Mouse (Mus musculus): ENCODE measurements at regions not wholly inside any gene's neighbourhood (a gene's known extent, or its start where the extent isn't known, plus 50 kb on each side); places are given as distances from the start of the nearest gene placed in this dataset.

DNA sequence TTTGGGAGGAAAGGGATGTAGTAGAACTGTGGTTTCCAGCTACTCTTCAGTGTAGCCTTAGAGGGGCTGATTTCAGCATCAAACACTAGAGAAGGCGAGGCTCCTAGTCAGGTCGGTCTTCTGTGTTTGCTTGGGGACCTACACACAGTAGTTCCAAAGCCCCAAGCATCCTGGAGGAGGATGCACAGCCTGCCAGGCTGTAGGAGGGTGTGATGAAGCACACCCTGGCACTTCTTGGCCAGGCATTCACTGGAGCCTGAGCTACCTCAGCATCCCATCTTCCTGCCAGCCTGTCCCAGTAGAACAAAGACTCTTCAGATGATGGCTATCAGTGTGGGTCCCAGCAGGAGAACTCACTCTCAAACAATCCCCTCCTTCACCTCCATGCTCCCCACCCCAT lies 233.4 kb upstream of the Tbx18 start:
- DNase-seq (ENCODE audit: low spot score): no peak

- DNase-seq (ENCODE audit: low spot score): no peak
Measured at GRCm38 (mm10) chr9:87965103-87965780, 234.2 kb upstream of the Tbx18 start.

GRCm38 (mm10) chr9:87968190-87969082 lies 237.4 kb upstream of the Tbx18 start:
- DNase-seq (ENCODE audit: low spot score): no peak

DNA sequence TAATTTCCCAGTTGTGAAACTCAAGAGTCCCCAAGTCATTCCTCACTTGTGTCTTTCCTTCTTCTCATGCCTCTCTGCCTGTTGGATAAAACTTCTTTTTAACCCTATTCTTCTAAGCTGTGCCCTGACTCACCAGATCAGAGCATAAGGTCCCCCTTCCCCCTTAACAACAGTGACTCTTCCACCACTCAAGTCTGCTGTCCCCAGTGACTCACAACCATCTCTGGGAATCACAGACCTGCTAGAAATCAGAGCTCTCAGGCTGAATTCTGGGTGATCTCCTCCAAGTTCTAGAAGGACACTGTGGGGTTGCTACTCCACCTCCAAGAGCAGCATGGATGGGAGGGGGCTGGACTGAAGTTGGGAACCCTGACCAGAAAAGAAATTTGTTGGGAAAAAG lies 239.5 kb upstream of the Tbx18 start:
- no peak for DNase-seq (ENCODE audit: low spot score)

DNA sequence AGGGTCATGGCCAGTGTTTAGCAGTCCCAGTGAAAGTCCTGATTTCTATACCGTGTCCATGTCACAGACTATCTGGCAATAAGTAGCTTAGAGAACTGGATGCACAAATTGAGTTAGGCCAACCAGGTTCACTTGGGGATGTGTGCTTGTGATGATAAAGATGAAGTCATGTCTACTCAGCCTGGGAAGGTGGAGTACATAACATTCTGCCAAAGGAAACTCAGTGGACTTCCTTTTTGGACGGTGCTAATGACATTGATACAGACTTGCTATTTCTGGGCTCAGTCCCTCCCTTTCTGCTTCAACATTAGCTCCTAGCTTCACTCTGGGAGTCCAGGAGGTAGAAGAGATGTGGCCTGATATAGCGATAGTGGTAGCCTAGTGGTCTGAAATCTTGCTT lies 240.7 kb upstream of the Tbx18 start:
- DNase-seq (ENCODE audit: low spot score): no peak

DNA sequence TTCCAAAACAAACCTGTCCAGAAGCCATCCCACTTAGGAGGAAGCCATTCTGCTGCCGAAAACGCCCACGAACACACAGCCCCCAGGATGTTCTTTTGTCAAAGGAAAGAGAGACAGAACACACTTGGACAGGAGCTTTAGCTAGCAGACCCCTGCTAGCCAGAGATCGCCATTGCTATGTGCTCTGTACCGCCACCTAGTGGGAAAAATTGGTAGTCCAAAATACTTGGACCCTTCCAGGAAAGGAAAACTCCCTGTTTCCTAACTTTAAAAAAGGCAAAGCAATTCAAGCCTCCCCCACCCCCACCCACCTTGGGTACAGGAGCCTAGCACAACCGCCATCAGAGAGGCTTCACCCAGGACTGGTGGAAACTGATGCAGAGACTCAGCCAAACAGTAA lies 242.5 kb upstream of the Tbx18 start:
- no peak for DNase-seq (ENCODE audit: low spot score)

GRCm38 (mm10) chr9:87984910-87985309 lies 253.8 kb upstream of the Tbx18 start:
- DNase-seq (ENCODE audit: low spot score): no peak

GRCm38 (mm10) chr9:87985439-87985838 lies 254.4 kb upstream of the Tbx18 start:
- DNase-seq (ENCODE audit: low spot score): no peak

GRCm38 (mm10) chr9:88005945-88006700 lies 275.1 kb upstream of the Tbx18 start:
- no peak for DNase-seq (ENCODE audit: low spot score)

- DNase-seq (ENCODE audit: low spot score): no peak
Measured at GRCm38 (mm10) chr9:88023752-88024151, 292.7 kb upstream of the Tbx18 start.

- DNase-seq (ENCODE audit: low spot score): no peak
Measured at GRCm38 (mm10) chr9:88025936-88026335, 294.9 kb upstream of the Tbx18 start.

DNA sequence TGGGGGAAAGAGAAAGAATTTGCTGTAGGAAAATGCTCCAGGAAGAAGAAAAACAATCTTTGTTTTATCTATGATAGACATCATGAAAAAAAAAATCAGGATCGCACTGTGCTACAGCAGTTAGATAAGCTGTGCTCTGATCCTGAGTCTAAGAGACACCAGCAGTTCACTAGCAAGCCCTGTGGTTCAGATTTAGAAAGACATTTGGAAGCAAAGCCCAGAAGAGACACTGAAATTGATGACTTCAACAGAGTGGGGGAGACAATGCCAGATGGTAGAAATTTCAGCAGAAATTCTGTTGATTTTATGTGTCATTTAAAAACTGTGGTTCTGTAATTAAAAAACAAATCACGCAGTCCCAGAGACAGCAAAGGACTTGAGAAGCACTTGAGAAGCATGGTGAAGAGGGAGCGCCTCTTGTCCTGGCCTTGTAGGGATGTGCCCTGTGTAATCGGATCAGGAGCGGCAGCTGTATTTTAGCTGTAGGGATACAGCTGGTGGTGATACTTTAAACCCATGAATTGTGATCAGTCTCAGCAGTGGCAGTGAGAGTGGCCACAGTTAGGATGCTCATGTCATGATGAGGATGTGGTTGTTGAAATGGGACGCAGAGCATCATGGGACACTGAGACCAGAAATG lies 296.4 kb upstream of the Nt5e start:
- DNase-seq (ENCODE audit: low spot score): no peak

GRCm38 (mm10) chr9:88037560-88037959 lies 289.4 kb upstream of the Nt5e start:
- no peak for DNase-seq (ENCODE audit: low spot score)

DNA sequence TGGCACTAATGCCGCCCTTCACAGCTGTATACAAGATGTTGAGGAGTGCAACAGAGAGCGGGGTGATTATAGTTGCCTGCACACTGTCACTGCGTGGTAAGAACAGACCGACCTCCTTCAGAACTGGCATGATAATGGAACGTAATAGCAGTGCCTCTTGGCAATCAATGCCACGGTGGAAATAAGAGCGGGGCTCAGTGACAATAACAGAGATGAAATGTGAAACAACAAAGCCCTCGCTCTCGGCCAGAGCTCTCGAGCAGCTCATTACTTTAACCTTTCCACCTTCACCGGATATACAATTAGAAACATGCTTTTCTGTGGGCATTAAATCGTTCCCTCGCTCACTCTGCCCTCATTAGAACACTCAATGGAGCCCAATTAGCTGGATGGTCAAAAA lies 277.7 kb upstream of the Nt5e start:
- no peak for DNase-seq (ENCODE audit: low spot score)

- no peak for DNase-seq (ENCODE audit: low spot score)
Measured at GRCm38 (mm10) chr9:88049792-88050191, 277.2 kb upstream of the Nt5e start.

DNA sequence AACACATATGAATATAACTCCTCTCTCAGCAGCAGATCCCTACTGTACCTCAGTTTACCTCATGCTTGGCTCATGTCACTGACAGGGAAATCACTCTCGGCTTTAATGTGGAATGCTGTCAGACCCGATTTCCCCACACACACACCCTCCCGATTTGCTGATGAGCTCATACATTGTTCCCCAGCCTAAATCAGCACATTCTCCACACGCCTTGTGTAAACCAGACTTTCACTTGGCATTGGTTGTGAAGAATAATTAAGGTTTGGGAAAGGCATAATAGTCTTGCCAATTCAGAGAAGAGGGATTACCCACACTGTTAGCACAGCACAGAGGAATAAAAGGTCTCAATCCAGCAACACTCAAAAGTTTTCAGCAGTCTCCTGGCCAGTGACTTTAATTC lies 268.4 kb upstream of the Nt5e start:
- DNase-seq (ENCODE audit: low spot score): no peak

DNA sequence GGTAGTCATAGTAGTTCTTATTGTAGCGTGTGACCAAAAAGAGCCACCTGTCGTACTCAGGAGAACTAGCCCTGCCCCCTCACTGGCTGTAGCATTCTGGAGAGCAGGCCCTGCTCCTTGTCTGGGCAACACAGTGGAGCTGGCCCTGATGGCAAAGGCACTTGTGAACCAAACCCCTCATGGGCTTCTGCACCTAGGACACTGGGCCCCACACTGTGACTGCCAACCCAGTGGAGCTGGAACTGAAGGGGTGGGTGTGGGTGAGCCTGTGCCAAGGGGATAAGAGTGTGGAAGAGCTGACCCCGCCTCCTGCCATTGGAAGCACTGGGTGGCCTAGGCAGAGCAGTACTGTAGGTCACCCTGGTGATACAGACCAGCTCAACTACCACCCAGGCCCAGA lies 268.0 kb upstream of the Nt5e start:
- no peak for DNase-seq (ENCODE audit: low spot score)

DNA sequence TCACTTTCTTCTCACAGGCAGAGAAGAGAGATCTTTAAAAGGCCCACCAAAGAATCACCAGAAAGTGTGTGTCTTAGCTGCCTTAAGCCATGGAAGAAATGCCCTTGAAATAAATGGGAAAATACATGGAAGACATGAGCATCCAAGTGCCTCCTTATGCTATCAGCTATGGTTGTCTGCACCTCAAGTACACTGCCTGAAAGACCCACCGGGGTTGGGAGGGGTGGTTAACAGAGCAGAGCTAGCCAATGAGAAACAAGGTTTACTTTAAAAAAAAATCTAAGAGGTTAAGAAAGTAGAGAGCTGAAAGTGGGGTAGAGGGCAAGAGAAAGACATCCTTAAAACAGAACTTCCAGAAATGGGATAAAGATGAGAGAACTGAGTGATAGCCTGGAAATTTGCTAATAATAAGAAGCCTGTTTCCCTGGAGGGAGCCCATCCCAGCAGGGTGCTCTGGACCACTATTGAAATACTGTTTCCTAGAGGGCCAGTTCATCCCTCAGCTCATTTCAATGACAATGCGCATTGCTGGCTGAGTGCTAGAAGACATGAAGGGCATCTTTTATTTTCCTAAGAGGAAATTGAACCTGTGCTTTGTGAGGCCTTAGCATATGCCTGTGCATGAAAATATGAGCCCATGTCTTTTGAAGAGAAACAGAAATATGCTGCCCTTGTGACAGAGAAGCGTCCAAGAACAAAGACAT lies 262.9 kb upstream of the Nt5e start:
- DNase-seq (ENCODE audit: low spot score): no peak

GRCm38 (mm10) chr9:88065057-88065456 lies 261.9 kb upstream of the Nt5e start:
- no peak for DNase-seq (ENCODE audit: low spot score)

GRCm38 (mm10) chr9:88065777-88066176 lies 261.2 kb upstream of the Nt5e start:
- DNase-seq (ENCODE audit: low spot score): no peak

GRCm38 (mm10) chr9:88068322-88068721 lies 258.7 kb upstream of the Nt5e start:
- DNase-seq (ENCODE audit: low spot score): no peak

GRCm38 (mm10) chr9:88068881-88069304 lies 258.1 kb upstream of the Nt5e start:
- DNase-seq (ENCODE audit: low spot score): no peak
